Mouse (Mus musculus) liver, postnatal 0 days (tissue): Measurements from ENCODE around the gene Pclo. TPM values are rescaled to one million over a fixed set of nuclear protein-coding genes. Genes with fewer than 3 reads are reported as not detected.
"Not testable (repeated sequence)": the region's sequence is repeated elsewhere in the genome, so short reads cannot be mapped to it uniquely, and the experiment has no call there.

ENCODE experiments used
- ATAC-seq: fragments of 200-750 bp; cut with Nextera tagmentation; 2 replicates; pipeline ENCODE4 v1.8.0; 2017; ENCODE audit warnings: mild to moderate bottlenecking, moderate library complexity
- DNase-seq: peaks from one replicate; pipeline ENCODE4 v3.0.0-alpha.2; 2016
- H3K27ac ChIP-seq: fragments of 300-500 bp; sonication (generic); 2 replicates; pipeline ENCODE4 v1.5.1; 2014; ENCODE audit warnings: antibody characterized with exemption, moderate library complexity, mild to moderate bottlenecking, low read depth
- H3K27me3 ChIP-seq: fragments of 300-500 bp; sonication (generic); 2 replicates; pipeline ENCODE4 v1.6.1; 2014; ENCODE audit warnings: low read length, control low read depth, mixed read lengths; ENCODE audit not compliant: insufficient read depth
- H3K36me3 ChIP-seq: fragments of 300-500 bp; sonication (generic); replicated peaks from 2 replicates; pipeline ENCODE4 v1.6.1; 2014; ENCODE audit warnings: mild to moderate bottlenecking, control low read depth, low read length, moderate library complexity, mixed read lengths; ENCODE audit not compliant: insufficient read depth
- H3K4me1 ChIP-seq: fragments of 300-500 bp; sonication (generic); 2 replicates; pipeline ENCODE4 v1.6.1; 2014; ENCODE audit warnings: antibody characterized with exemption, mild to moderate bottlenecking, control low read depth; ENCODE audit not compliant: insufficient read depth
- H3K4me2 ChIP-seq: fragments of 300-500 bp; sonication (generic); 2 replicates; pipeline ENCODE4 v1.6.1; 2014; ENCODE audit warnings: low read depth, mild to moderate bottlenecking, low read length, moderate library complexity, mixed read lengths
- H3K4me3 ChIP-seq: fragments of 300-500 bp; sonication (generic); 2 replicates; pipeline ENCODE4 v1.5.1; 2014; ENCODE audit warnings: low read depth, low read length
- H3K9ac ChIP-seq: fragments of 300-500 bp; sonication (generic); replicated peaks from 2 replicates; pipeline ENCODE4 v1.6.1; 2014; ENCODE audit warnings: mild to moderate bottlenecking, moderate library complexity
- H3K9me3 ChIP-seq: fragments of 300-500 bp; sonication (generic); 2 replicates; pipeline ENCODE4 v1.6.1; 2016; ENCODE audit warnings: mild to moderate bottlenecking, control low read depth, low read length, mixed read lengths
- CTCF ChIP-seq: sonication (generic); IDR thresholded peaks from 2 replicates; pipeline ENCODE4 v1.5.1; 2016; ENCODE audit warnings: antibody characterized with exemption, low read depth
- EP300 ChIP-seq: IDR thresholded peaks from 2 replicates; pipeline ENCODE4 v1.6.1; 2016; ENCODE audit warnings: antibody characterized with exemption, low read depth, mild to moderate bottlenecking
- WGBS: fragments of 180-500 bp; shearing (Covaris S2); extraction: QIAGEN DNeasy Blood & Tissue Kit; methylation state at CpG from one replicate; pipeline ENCODE4 v1.1.7; 2014; ENCODE audit not compliant: insufficient replicate concordance; 5-methylcytosine and 5-hydroxymethylcytosine counted together
- polyA plus RNA-seq: library from polyadenylated mRNA; unstranded; fragments of >200 nt; fragmentation: Nextera tagmentation; extraction: Ambion mirVana; gene quantifications from 2 replicates; pipeline ENCODE4 v1.2.1, GENCODE M21; 2015

Gene Pclo
- polyA plus RNA-seq, 1 experiment from 2014 or later, result not detected

DNA sequence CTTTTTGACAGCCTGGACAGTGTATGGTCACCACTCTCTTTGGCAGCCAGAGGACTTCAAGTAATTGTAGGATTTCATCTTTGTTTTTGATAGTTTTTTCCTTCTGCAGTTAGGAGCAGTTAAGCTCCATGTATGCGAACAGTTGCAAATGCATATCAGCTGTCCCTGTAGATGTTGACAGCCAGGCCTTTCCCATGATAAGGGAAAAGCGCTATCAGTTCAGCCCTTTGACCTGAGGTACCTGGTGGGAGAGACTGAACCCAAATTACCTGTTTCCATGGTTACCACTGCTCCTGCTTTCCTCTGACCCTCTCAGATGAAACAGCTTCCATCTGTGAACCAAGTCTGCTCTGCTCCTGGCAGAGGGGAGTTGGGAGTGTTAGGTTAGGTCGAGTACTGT, 377.5 kb downstream of the Pclo start:
- DNase-seq, result no peak
- H3K9ac ChIP-seq, result no peak overlapping the region
- 50% methylated on average over 3 of the region's 3 CpGs for WGBS
- no peak for ATAC-seq
- H3K4me3 ChIP-seq, result no peak overlapping the region
- no peaks in the 10 kb centered on the region for H3K9me3 ChIP-seq
- no peaks in the 10 kb centered on the region for H3K4me1 ChIP-seq
- no peak for TF ChIP-seq CTCF
- no peak for TF ChIP-seq EP300
- H3K27me3 ChIP-seq, result no peaks in the 10 kb centered on the region
- H3K36me3 ChIP-seq, result no peaks in the 10 kb centered on the region
- no peak overlapping the region for H3K27ac ChIP-seq
- no peak overlapping the region for H3K4me2 ChIP-seq

DNA sequence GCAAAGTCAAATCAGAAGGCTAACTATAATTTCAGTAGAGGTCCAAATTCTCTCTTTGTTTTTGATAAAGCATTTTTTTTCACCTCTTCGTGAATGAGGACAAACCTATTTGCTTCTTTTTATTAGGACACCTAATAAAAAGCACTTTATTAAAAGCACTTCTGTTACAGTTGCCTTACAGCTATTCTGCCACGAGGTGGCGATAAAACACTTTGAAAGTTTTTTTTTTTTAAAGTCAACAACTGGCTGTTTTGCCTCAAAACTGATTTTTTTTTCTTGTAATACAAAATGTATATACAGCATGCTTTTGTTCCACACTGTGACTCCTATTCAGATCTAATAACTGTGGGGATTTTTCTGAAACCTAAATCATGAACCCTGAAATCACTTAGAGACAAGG, 388.8 kb downstream of the Pclo start:
- WGBS, result 11% methylated on average over 3 of the region's 3 CpGs
- not testable (repeated sequence) for H3K27me3 ChIP-seq, H3K4me3 ChIP-seq, H3K27ac ChIP-seq, H3K36me3 ChIP-seq, H3K9me3 ChIP-seq, ATAC-seq, DNase-seq, H3K9ac ChIP-seq, H3K4me1 ChIP-seq, H3K4me2 ChIP-seq
